Mouse (Mus musculus) MEL (cell line): ENCODE data around the gene Kap. TPM values are rescaled to one million over a fixed set of nuclear protein-coding genes. Genes with fewer than 3 reads are reported as not detected.

Experiments used
- DNase-seq: peaks from one replicate; pipeline ENCODE4 v3.0.0; 2011; ENCODE audit warnings: low read depth, low spot score
- H3K27ac ChIP-seq: 2 replicates; pipeline ENCODE4 v1.5.1; 2012; ENCODE audit warnings: low read depth, mild to moderate bottlenecking, control low read depth, low read length, moderate library complexity; ENCODE audit not compliant: control insufficient read depth
- H3K27me3 ChIP-seq, 2 experiments: fragments of 150-350 bp in 1 of 2; sonication (generic) in 1 of 2; 2 replicates each; pipeline ENCODE4 v1.6.1; 2012; ENCODE audit warnings: low read length in 2 of 2, mild to moderate bottlenecking in 2 of 2, improper control_type of control experiment in 1 of 2, moderate library complexity in 1 of 2; ENCODE audit not compliant: insufficient read depth in 2 of 2, control insufficient read depth in 1 of 2
- H3K36me3 ChIP-seq, 2 experiments: 2 replicates each; pipeline ENCODE4 v1.6.1; 2012 to 2014; ENCODE audit warnings: low read length in 2 of 2, improper control_type of control experiment in 1 of 2, inconsistent platforms in 1 of 2, mild to moderate bottlenecking in 1 of 2; ENCODE audit not compliant: insufficient read depth in 2 of 2, control insufficient read depth in 1 of 2
- H3K4me1 ChIP-seq, 2 experiments: fragments of 150-350 bp in 1 of 2; sonication (generic) in 1 of 2; 2 replicates each; pipeline ENCODE4 v1.6.1; 2012; ENCODE audit warnings: low read length in 2 of 2, improper control_type of control experiment in 1 of 2, mild to moderate bottlenecking in 1 of 2; ENCODE audit not compliant: insufficient read depth in 2 of 2, control insufficient read depth in 1 of 2
- H3K4me3 ChIP-seq, 2 experiments: fragments of 150-350 bp in 1 of 2; sonication (generic) in 1 of 2; 2 replicates each; pipeline ENCODE4 v1.5.1; 2012; ENCODE audit warnings: low read depth in 2 of 2, low read length in 2 of 2, mild to moderate bottlenecking in 2 of 2, moderate library complexity in 2 of 2, control low read depth in 1 of 2, improper control_type of control experiment in 1 of 2; ENCODE audit not compliant: control insufficient read depth in 1 of 2, insufficient read depth in 1 of 2
- H3K79me2 ChIP-seq: 2 replicates; pipeline ENCODE4 v1.6.1; 2012; ENCODE audit warnings: mild to moderate bottlenecking, low read length, moderate library complexity; ENCODE audit not compliant: control insufficient read depth, poor library complexity, insufficient read depth
- H3K9ac ChIP-seq: 2 replicates; pipeline ENCODE4 v1.6.1; 2012; ENCODE audit warnings: low read depth, mild to moderate bottlenecking, control low read depth, low read length, moderate library complexity; ENCODE audit not compliant: control insufficient read depth, poor library complexity, severe bottlenecking
- H3K9me3 ChIP-seq: fragments of 150-350 bp; sonication (generic); replicated peaks from 2 replicates; pipeline ENCODE4 v1.6.1; 2012; ENCODE audit warnings: mild to moderate bottlenecking, low read length, improper control_type of control experiment, moderate library complexity; ENCODE audit not compliant: insufficient read depth
- CTCF ChIP-seq, 3 experiments: IDR thresholded peaks in 2 of 3; conservative IDR thresholded peaks in 1 of 3; 2 replicates each; pipeline ENCODE4 v1.5.1; 2011 to 2012; ENCODE audit warnings: low read length in 3 of 3, low read depth in 2 of 3, mild to moderate bottlenecking in 2 of 3, improper control_type of control experiment in 1 of 3, inconsistent platforms in 1 of 3, mixed read lengths in 1 of 3, moderate library complexity in 1 of 3; ENCODE audit not compliant: control insufficient read depth in 1 of 3, insufficient read depth in 1 of 3, poor library complexity in 1 of 3, severe bottlenecking in 1 of 3
- MXI1 ChIP-seq: IDR thresholded peaks from 2 replicates; pipeline ENCODE4 v1.6.1; 2011; ENCODE audit warnings: mild to moderate bottlenecking, low read depth, low read length, improper control_type of control experiment
- RAD21 ChIP-seq: IDR thresholded peaks from 2 replicates; pipeline ENCODE4 v1.6.1; 2011; ENCODE audit warnings: mild to moderate bottlenecking, low read depth, low read length, improper control_type of control experiment
- SMC3 ChIP-seq: IDR thresholded peaks from 2 replicates; pipeline ENCODE4 v1.6.1; 2011; ENCODE audit warnings: low read depth, low read length, improper control_type of control experiment
- polyA plus RNA-seq, 2 experiments: library from polyadenylated mRNA; stranded (reverse) in 1 of 2; unstranded in 1 of 2; fragments of >175 nt in 1 of 2; fragments of >200 nt in 1 of 2; gene quantifications; 2 replicates each; pipeline versions ENCODE4 v1.2.1 to v1.2.4; 2012; ENCODE audit warnings: low replicate concordance in 2 of 2, low read depth in 1 of 2; ENCODE audit not compliant: insufficient read length in 2 of 2, insufficient read depth in 1 of 2, missing spikeins in 1 of 2
- total RNA-seq: library from RNA; depleted of rRNA; stranded (reverse); fragments of 300-350 nt; gene quantifications from 2 replicates; pipeline ENCODE4 v1.2.3, GENCODE M21; 2012; rRNA removed

The Kap gene
- total and polyA plus RNA-seq, 3 experiments: not detected

- Histone ChIP-seq H3K79me2 (no peaks in the 10 kb centered on the region), H3K36me3 (no peaks in the 10 kb centered on the region), H3K4me1 (no peaks in the 10 kb centered on the region), H3K27me3 (no peaks in the 10 kb centered on the region), H3K9ac (no peak overlapping the region), H3K27ac (no peak overlapping the region), H3K9me3 (no peaks in the 10 kb centered on the region), H3K4me3 (no peak overlapping the region)
- peak; percentile 14 for DNase-seq
- TF ChIP-seq RAD21 (peak; percentile 28), MXI1 (no peak), CTCF (IDR thresholded peaks at IDR 0.05 in 2 of 3, conservative IDR thresholded peaks at IDR 0.05 in 1 of 3; ENCODE audit: control insufficient read depth in 1 of 3, insufficient read depth in 1 of 3, low read depth in 2 of 3, low read length in 3 of 3, poor library complexity in 1 of 3, severe bottlenecking in 1 of 3) (peak; percentile 54 to 68 (median 61)), SMC3 (peak; percentile 61)
Observed at GRCm38 (mm10) chr6:133812342-133812741, 41.2 kb downstream of the Kap start.

Other genes starting within 250 kb of the Kap start
- 12.6 and 12.9 TPM in 2 replicates for gene Etv6, start 181.9 kb upstream of the Kap start, total RNA-seq
- gene Etv6, start 181.9 kb upstream of the Kap start, polyA plus RNA-seq: 10 to 100 TPM in 1 of 2 experiments, not detected in 1; 25.9 TPM